Comparison of ENCODE assay signal across 8 mouse cellular contexts in the genomic region with DNA sequence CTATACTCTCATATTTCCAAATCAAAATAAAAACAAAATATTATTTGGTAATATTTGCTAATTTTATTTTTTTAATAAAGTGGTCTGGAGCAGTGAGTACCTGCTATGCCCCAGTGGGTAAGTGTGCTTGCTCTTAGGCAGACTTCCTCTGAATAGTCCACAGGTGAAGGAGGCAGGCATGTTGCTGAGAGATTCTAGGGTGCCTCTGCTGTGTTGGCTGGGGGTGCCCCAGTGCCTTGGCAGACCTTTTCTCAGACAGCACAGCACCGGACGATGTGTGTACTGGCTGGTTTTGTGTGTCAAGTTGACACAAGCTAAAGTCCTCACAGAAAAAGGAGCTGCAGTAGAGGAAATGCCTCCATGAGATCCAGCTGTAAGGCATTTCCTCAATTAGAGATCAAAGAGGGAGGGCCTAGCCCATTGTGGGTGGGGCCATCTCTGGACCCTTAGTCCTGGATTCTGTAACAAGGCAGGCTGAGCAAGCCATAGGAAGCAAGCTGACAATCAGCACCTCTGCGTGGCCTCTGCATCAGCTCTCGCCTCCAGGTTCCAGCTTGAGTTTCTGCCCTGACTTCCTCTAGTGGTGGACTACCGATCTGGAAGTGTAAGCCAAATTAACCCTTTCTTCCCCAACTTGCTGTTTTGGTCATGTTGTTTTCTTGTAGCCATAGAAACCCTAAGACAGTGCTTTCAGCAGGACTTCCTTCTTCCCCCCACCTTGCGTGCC. TPM values are rescaled to one million over a fixed set of nuclear protein-coding genes. Genes with fewer than 3 reads are reported as not detected.
DNase-seq lines count a peak whose midpoint lies in the region; ATAC-seq lines count a peak whose summit lies in the region.

No protein-coding gene starts in this region.

- 10% methylated on average over 6 of the region's 6 CpGs for WGBS in kidney, embryonic 15.5 days

- DNase-seq in gastrocnemius, postnatal 25 days, result peak; percentile 13
- DNase-seq in gastrocnemius, postnatal 4 days (ENCODE audit: low spot score in 2 of 2), result no peak
- DNase-seq in heart, adult 8-10 months (ENCODE audit: low spot score), result peak; percentile 11
- DNase-seq in lung, postnatal 25 days (ENCODE audit: low spot score), result peak; percentile 34
- DNase-seq in right cerebral cortex, postnatal 14 days, result no peak
- no peak for DNase-seq in layer of hippocampus, adult 8-10 months (ENCODE audit: low spot score in 2 of 2)
- no peak for DNase-seq in thymus, postnatal 25 days

- H3K4me3 ChIP-seq in kidney, embryonic 15.5 days (replicated peaks), result peak overlapping the region; percentile 11; the same call in 1 of the 2 replicates

- peak overlapping the region; percentile 73; the same call in 1 of the 2 replicates for H3K27ac ChIP-seq in kidney, embryonic 15.5 days

- H3K9me3 ChIP-seq in kidney, embryonic 15.5 days (replicated peaks), result no peaks in the 10 kb centered on the region

- no peak overlapping the region for H3K9ac ChIP-seq in kidney, embryonic 15.5 days

- peak overlapping the region; percentile 48 for H3K4me2 ChIP-seq in kidney, embryonic 15.5 days

- no peaks in the 10 kb centered on the region for H3K27me3 ChIP-seq in kidney, embryonic 15.5 days

- H3K4me1 ChIP-seq in kidney, embryonic 15.5 days, result peaks cover 18% of the 10 kb centered on the region

- ATAC-seq in kidney, embryonic 15.5 days (replicated peaks; ENCODE audit: low FRiP score), result peak; percentile 89

- H3K36me3 ChIP-seq in kidney, embryonic 15.5 days, result no peaks in the 10 kb centered on the region

RNA-seq across cellular contexts. Expression of gene Chd1, which starts 47.7 kb away (rescaled TPM):
- 10 to 100 TPM; 12.1 to 12.3 TPM for total RNA-seq in gastrocnemius, postnatal 25 days (2021)
- 10 to 100 TPM; 22.6 to 27.3 TPM for total RNA-seq in gastrocnemius, postnatal 4 days (2021)
- total RNA-seq in heart, adult 8-10 months (2022), result 10 to 100 TPM; 14.0 to 16.8 (median 15.8) TPM
- 29.5 and 30.9 TPM in 2 replicates for polyA plus RNA-seq in kidney, embryonic 15.5 days (2015; fragmentation: Nextera tagmentation; extraction: Ambion mirVana)
- 10 to 100 TPM; 21.7 to 28.1 (median 25.8) TPM for total RNA-seq in layer of hippocampus, adult 8-10 months (2022)

Comparison
In these comparisons a context has a peak if more than half of its experiments do, and no peak if none do; other contexts are left out.
1. DNase-seq: peak in gastrocnemius, postnatal 25 days (single experiment), heart, adult 8-10 months (single experiment) and lung, postnatal 25 days (single experiment); none in gastrocnemius, postnatal 4 days (0 of 2), right cerebral cortex, postnatal 14 days (single experiment), layer of hippocampus, adult 8-10 months (0 of 2) and thymus, postnatal 25 days (single experiment).